Mouse (Mus musculus) ES-E14 (cell line): Measurements from ENCODE around the gene Olfr519. TPM values are rescaled to one million over a fixed set of nuclear protein-coding genes. Genes with fewer than 3 reads are reported as not detected.

Source experiments
- DNase-seq: peaks from one replicate; pipeline ENCODE4 v3.0.0-alpha.2; 2013; ENCODE audit warnings: low read depth, low spot score
- H3K27ac ChIP-seq: 2 replicates; pipeline ENCODE4 v1.5.1; 2012; ENCODE audit warnings: low read depth, mild to moderate bottlenecking, low read length, moderate library complexity, mixed read lengths; ENCODE audit not compliant: poor library complexity, insufficient read depth, severe bottlenecking
- H3K36me3 ChIP-seq: 2 replicates; pipeline ENCODE4 v1.6.1; 2012; ENCODE audit warnings: mild to moderate bottlenecking, low read length, moderate library complexity, mixed read lengths; ENCODE audit not compliant: control insufficient read depth, poor library complexity, insufficient read depth, severe bottlenecking
- H3K4me1 ChIP-seq, 2 experiments: fragments of 150-350 bp in 1 of 2; sonication (generic) in 1 of 2; 2 replicates each; pipeline ENCODE4 v1.6.1; 2012; ENCODE audit warnings: low read length in 2 of 2, mild to moderate bottlenecking in 1 of 2, mixed read lengths in 1 of 2; ENCODE audit not compliant: control insufficient read depth in 2 of 2, insufficient read depth in 2 of 2, poor library complexity in 1 of 2
- H3K4me3 ChIP-seq, 2 experiments: fragments of 150-350 bp in 1 of 2; sonication (generic) in 1 of 2; 2 replicates each; pipeline ENCODE4 v1.5.1; 2012; ENCODE audit warnings: low read length in 2 of 2, low read depth in 1 of 2, mild to moderate bottlenecking in 1 of 2, mixed read lengths in 1 of 2; ENCODE audit not compliant: insufficient read depth in 1 of 2, poor library complexity in 1 of 2, severe bottlenecking in 1 of 2
- H3K9ac ChIP-seq: 2 replicates; pipeline ENCODE4 v1.6.1; 2012; ENCODE audit warnings: low read depth, mild to moderate bottlenecking, low read length, mixed read lengths; ENCODE audit not compliant: poor library complexity, insufficient read depth, severe bottlenecking
- H3K9me3 ChIP-seq: fragments of 150-350 bp; sonication (generic); 2 replicates; pipeline ENCODE4 v1.6.1; 2012; ENCODE audit warnings: low read depth, mild to moderate bottlenecking, low read length; ENCODE audit not compliant: control insufficient read depth, insufficient read depth
- CHD2 ChIP-seq: IDR thresholded peaks from 2 replicates; pipeline ENCODE4 v1.6.1; 2014; ENCODE audit warnings: mild to moderate bottlenecking, low read depth, low read length, inconsistent platforms
- HCFC1 ChIP-seq: IDR thresholded peaks from 2 replicates; pipeline ENCODE4 v1.6.1; 2012; ENCODE audit warnings: low read length, inconsistent platforms, borderline replicate concordance; ENCODE audit not compliant: insufficient read depth
- MAFK ChIP-seq: IDR thresholded peaks from 2 replicates; pipeline ENCODE4 v1.6.1; 2014; ENCODE audit warnings: mild to moderate bottlenecking, low read depth, low read length, inconsistent platforms; ENCODE audit not compliant: insufficient read depth
- ZC3H11A ChIP-seq: IDR thresholded peaks from 2 replicates; pipeline ENCODE4 v1.6.1; 2012; ENCODE audit warnings: low read depth, mild to moderate bottlenecking, inconsistent platforms, low read length, borderline replicate concordance
- ZNF384 ChIP-seq: IDR thresholded peaks from 2 replicates; pipeline ENCODE4 v1.6.1; 2012; ENCODE audit warnings: low read depth, low read length, inconsistent platforms
- in situ Hi-C, 2 experiments: fragments of 600-800 bp; cut with MboI; formaldehyde crosslinking; loops; one replicate each; pipeline ENCODE4 v1.15.1; 2025; ENCODE audit warnings: low sequenced_read_pairs in 2 of 2, inconsistent platforms in 1 of 2; ENCODE audit not compliant: unreplicated experiment in 2 of 2
- total RNA-seq: library from RNA; depleted of rRNA; stranded (reverse); fragments of 300-350 nt; gene quantifications from 2 replicates; pipeline ENCODE4 v1.2.3, GENCODE M21; 2012; rRNA removed

The Olfr519 gene
- total RNA-seq, 1 experiment = not detected

GRCm38 (mm10) chr7:108850429-108850828 is 43.8 kb downstream of the Olfr519 start, which contains the start of gene Olfr516:
TSS of gene Olfr516 (minus strand) at chr7:108850529.
- no peak within 1 kb of the TSS for H3K27ac ChIP-seq
- DNase-seq = no peak
- no peaks in the 10 kb centered on the region for H3K9me3 ChIP-seq
- H3K9ac ChIP-seq = no peak within 1 kb of the TSS
- in situ Hi-C loops = no loop called here
- TF ChIP-seq CHD2 = no peak
- TF ChIP-seq MAFK = no peak
- TF ChIP-seq ZNF384 = no peak
- TF ChIP-seq HCFC1 = no peak
- no peak for TF ChIP-seq ZC3H11A
- H3K36me3 ChIP-seq = no peaks in the 10 kb centered on the region
- H3K4me1 ChIP-seq = no peaks in the 10 kb centered on the region
- H3K4me3 ChIP-seq = no peak within 1 kb of the TSS

Other genes starting within 250 kb of the Olfr519 start
- not detected in 2 replicates for gene Olfr509, start 242.5 kb downstream of the Olfr519 start, total RNA-seq
- not detected in 2 replicates for gene Olfr510, start 228.0 kb downstream of the Olfr519 start, total RNA-seq
- gene Olfr512, start 181.1 kb downstream of the Olfr519 start, total RNA-seq = not detected in 2 replicates
- not detected in 2 replicates for gene Olfr513, start 143.4 kb downstream of the Olfr519 start, total RNA-seq
- gene Olfr514, start 68.4 kb downstream of the Olfr519 start, total RNA-seq = not detected in 2 replicates
- not detected in 2 replicates for gene Olfr516, start 43.9 kb downstream of the Olfr519 start, total RNA-seq
- not detected in 2 replicates for gene Olfr517, start 22.0 kb downstream of the Olfr519 start, total RNA-seq
- gene Olfr518, start 9.4 kb downstream of the Olfr519 start, total RNA-seq = not detected in 2 replicates
- 0.04 TPM in 1 of 2 replicates, not detected in the other for gene Nlrp10, start 35.8 kb upstream of the Olfr519 start, total RNA-seq
- 99.7 and 115 TPM in 2 replicates for gene Eif3f, start 40.0 kb upstream of the Olfr519 start, total RNA-seq
- 3.3 and 5.1 TPM in 2 replicates for gene Tub, start 55.9 kb upstream of the Olfr519 start, total RNA-seq
- 15.1 and 22.5 TPM in 2 replicates for gene Ric3, start 188.9 kb upstream of the Olfr519 start, total RNA-seq